Mouse (Mus musculus): ENCODE data around the gene Amot. TPM values are rescaled to one million over a fixed set of nuclear protein-coding genes. Genes with fewer than 3 reads are reported as not detected.

The Amot gene
- total and polyA plus RNA-seq, 2 experiments, result 3.2 to 3.9 TPM

GRCm38 (mm10) chrX:145490417-145490816 lies 14.6 kb downstream of the Amot start:
- Histone ChIP-seq H3K27me3 (ENCODE audit: control insufficient read depth, insufficient read depth, low read length) (no peaks in the 10 kb centered on the region), H3K27ac (replicated peaks; ENCODE audit: insufficient read depth, low read depth, low read length) (no peak overlapping the region), H3K36me3 (ENCODE audit: control insufficient read depth, insufficient read depth, low read length) (no peaks in the 10 kb centered on the region), H3K4me3 (ENCODE audit: insufficient read depth, low read depth, low read length) (no peak overlapping the region), H3K79me2 (ENCODE audit: control insufficient read depth, insufficient read depth, low read length) (no peaks in the 10 kb centered on the region), H3K4me1 (ENCODE audit: control insufficient read depth, insufficient read depth, low read length) (peaks cover 8% of the 10 kb centered on the region), H3K9ac (ENCODE audit: low read depth, low read length) (no peak overlapping the region)
- TF ChIP-seq POLR2A (IDR thresholded peaks at IDR 0.05; ENCODE audit: extremely low read depth, insufficient read depth, low read length) (no peak), CTCF (IDR thresholded peaks at IDR 0.05; ENCODE audit: low read depth, low read length) (no peak)
- peak; percentile 53 for DNase-seq (ENCODE audit: extremely low read depth, low read depth, low spot score)
- WGBS, result 0% methylated on average over 3 of the region's 3 CpGs

DNA sequence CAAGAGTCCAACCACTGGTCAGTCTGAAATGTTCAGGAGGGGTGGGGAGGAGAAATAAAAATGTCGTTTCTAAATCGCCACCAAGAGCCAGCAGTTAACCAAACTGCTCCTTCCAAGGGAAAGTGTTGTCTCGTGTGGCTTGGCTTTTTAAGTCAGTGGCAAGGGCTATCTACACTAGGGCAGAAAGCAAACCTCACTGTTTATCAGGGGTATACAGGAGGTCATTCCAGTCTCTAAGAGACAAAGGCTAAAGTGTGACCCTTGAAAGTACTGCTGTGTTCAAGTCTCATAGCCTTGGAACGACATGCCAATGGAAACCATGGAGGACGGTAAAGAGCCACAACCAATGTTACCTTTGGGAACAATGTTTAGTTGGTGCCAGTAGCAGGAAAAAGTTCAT lies 15.0 kb downstream of the Amot start:
- no peak overlapping the region; the same call in 1 of the 2 replicates for H3K27ac ChIP-seq (replicated peaks; ENCODE audit: insufficient read depth, low read depth, low read length)
- H3K4me1 ChIP-seq (ENCODE audit: control insufficient read depth, insufficient read depth, low read length), result peaks cover 8% of the 10 kb centered on the region
- no peaks in the 10 kb centered on the region for H3K27me3 ChIP-seq (ENCODE audit: control insufficient read depth, insufficient read depth, low read length)
- no peaks in the 10 kb centered on the region for H3K36me3 ChIP-seq (ENCODE audit: control insufficient read depth, insufficient read depth, low read length)
- no peak overlapping the region for H3K4me3 ChIP-seq (ENCODE audit: insufficient read depth, low read depth, low read length)
- H3K9ac ChIP-seq (ENCODE audit: low read depth, low read length), result no peak overlapping the region
- no peak for TF ChIP-seq POLR2A (IDR thresholded peaks at IDR 0.05; ENCODE audit: extremely low read depth, insufficient read depth, low read length)
- TF ChIP-seq CTCF (IDR thresholded peaks at IDR 0.05; ENCODE audit: low read depth, low read length), result no peak
- no peaks in the 10 kb centered on the region for H3K79me2 ChIP-seq (ENCODE audit: control insufficient read depth, insufficient read depth, low read length)
- DNase-seq (ENCODE audit: extremely low read depth, low read depth, low spot score), result no peak
- 24% methylated on average over 5 of the region's 5 CpGs for WGBS

DNA sequence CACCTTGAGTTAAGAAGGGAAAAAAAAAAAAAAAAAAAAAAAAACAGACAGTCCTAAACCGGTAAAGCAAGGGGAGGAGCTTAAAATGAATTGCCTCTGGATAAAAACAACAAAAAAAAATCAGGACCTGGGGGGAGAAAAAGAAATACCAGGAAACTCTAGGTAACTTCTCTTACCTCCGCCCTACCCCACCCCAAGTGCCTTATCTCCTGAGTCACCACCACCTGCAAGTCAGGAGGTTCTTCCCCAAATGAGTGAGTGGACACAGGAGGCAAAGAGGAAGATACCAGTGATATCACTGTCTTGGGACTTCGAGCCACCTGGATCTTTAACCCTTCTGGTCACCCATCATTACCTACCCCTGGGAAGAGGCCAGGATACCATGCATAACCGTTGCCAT lies 19.5 kb downstream of the Amot start:
- Histone ChIP-seq H3K36me3 (ENCODE audit: control insufficient read depth, insufficient read depth, low read length) (no peaks in the 10 kb centered on the region), H3K27me3 (ENCODE audit: control insufficient read depth, insufficient read depth, low read length) (no peaks in the 10 kb centered on the region), H3K4me3 (ENCODE audit: insufficient read depth, low read depth, low read length) (no peak overlapping the region), H3K4me1 (ENCODE audit: control insufficient read depth, insufficient read depth, low read length) (peaks cover 3% of the 10 kb centered on the region), H3K27ac (replicated peaks; ENCODE audit: insufficient read depth, low read depth, low read length) (no peak overlapping the region), H3K9ac (ENCODE audit: low read depth, low read length) (no peak overlapping the region), H3K79me2 (ENCODE audit: control insufficient read depth, insufficient read depth, low read length) (no peaks in the 10 kb centered on the region)
- WGBS, result 54% methylated on average over 4 of the region's 4 CpGs
- TF ChIP-seq CTCF (IDR thresholded peaks at IDR 0.05; ENCODE audit: low read depth, low read length) (no peak), POLR2A (IDR thresholded peaks at IDR 0.05; ENCODE audit: extremely low read depth, insufficient read depth, low read length) (no peak)
- no peak for DNase-seq (ENCODE audit: extremely low read depth, low read depth, low spot score)

DNA sequence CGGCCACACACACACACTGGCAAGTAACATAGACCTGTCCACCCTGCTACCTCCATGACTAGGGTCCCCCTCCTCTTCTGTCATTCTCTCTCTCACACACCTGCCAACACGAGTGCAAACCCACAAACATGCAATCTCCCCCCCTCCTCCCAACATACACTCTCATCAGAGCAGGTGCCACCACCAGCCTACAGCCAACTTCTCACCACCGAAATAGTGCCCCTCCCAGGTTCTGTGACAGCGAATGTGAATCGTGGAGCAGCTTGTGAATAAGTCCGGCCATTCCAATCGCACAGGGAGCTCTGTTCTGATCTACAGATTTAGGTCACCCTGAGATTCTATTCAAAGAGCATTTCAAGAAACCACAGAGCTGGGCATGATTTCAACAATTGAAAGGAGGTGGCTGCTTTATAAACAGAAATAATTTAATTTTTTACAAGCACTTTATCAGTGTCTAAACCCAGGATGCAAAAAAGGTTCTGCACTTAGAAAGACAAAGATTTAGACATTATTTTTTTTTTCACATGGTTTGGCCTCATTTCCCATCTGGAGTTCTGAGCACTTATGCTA lies 21.4 kb downstream of the Amot start:
- H3K27me3 ChIP-seq (ENCODE audit: control insufficient read depth, insufficient read depth, low read length), result no peaks in the 10 kb centered on the region
- H3K9ac ChIP-seq (ENCODE audit: low read depth, low read length), result no peak overlapping the region
- H3K4me1 ChIP-seq (ENCODE audit: control insufficient read depth, insufficient read depth, low read length), result no peaks in the 10 kb centered on the region
- WGBS, result 90% methylated on average over 7 of the region's 7 CpGs
- H3K27ac ChIP-seq (replicated peaks; ENCODE audit: insufficient read depth, low read depth, low read length), result no peak overlapping the region
- no peak for TF ChIP-seq CTCF (IDR thresholded peaks at IDR 0.05; ENCODE audit: low read depth, low read length)
- no peak for TF ChIP-seq POLR2A (IDR thresholded peaks at IDR 0.05; ENCODE audit: extremely low read depth, insufficient read depth, low read length)
- no peaks in the 10 kb centered on the region for H3K36me3 ChIP-seq (ENCODE audit: control insufficient read depth, insufficient read depth, low read length)
- H3K4me3 ChIP-seq (ENCODE audit: insufficient read depth, low read depth, low read length), result no peak overlapping the region
- DNase-seq (ENCODE audit: extremely low read depth, low read depth, low spot score), result no peak
- H3K79me2 ChIP-seq (ENCODE audit: control insufficient read depth, insufficient read depth, low read length), result no peaks in the 10 kb centered on the region

- no peak for DNase-seq (ENCODE audit: extremely low read depth, low read depth, low spot score)
- H3K79me2 ChIP-seq (ENCODE audit: control insufficient read depth, insufficient read depth, low read length), result no peaks in the 10 kb centered on the region
- H3K36me3 ChIP-seq (ENCODE audit: control insufficient read depth, insufficient read depth, low read length), result no peaks in the 10 kb centered on the region; the same call in 1 of the 2 replicates
- no peak for TF ChIP-seq CTCF (IDR thresholded peaks at IDR 0.05; ENCODE audit: low read depth, low read length)
- TF ChIP-seq POLR2A (IDR thresholded peaks at IDR 0.05; ENCODE audit: extremely low read depth, insufficient read depth, low read length), result no peak
- H3K9ac ChIP-seq (ENCODE audit: low read depth, low read length), result no peak overlapping the region
- no peaks in the 10 kb centered on the region for H3K4me1 ChIP-seq (ENCODE audit: control insufficient read depth, insufficient read depth, low read length)
- WGBS, result 67% methylated on average over 5 of the region's 5 CpGs
- no peaks in the 10 kb centered on the region for H3K27me3 ChIP-seq (ENCODE audit: control insufficient read depth, insufficient read depth, low read length)
- no peak overlapping the region for H3K4me3 ChIP-seq (ENCODE audit: insufficient read depth, low read depth, low read length)
- 0 out of 2 replicates have a peak overlapping the region, but pooled peaks have one; percentile 34 for H3K27ac ChIP-seq (replicated peaks; ENCODE audit: insufficient read depth, low read depth, low read length)
These were observed 22.6 kb downstream of the Amot start for GRCm38 (mm10) chrX:145482383-145482782.

- no peaks in the 10 kb centered on the region for H3K4me1 ChIP-seq (ENCODE audit: control insufficient read depth, insufficient read depth, low read length)
- TF ChIP-seq POLR2A (IDR thresholded peaks at IDR 0.05; ENCODE audit: extremely low read depth, insufficient read depth, low read length) (no peak), CTCF (IDR thresholded peaks at IDR 0.05; ENCODE audit: low read depth, low read length) (no peak)
- H3K36me3 ChIP-seq (ENCODE audit: control insufficient read depth, insufficient read depth, low read length), result peaks cover 5% of the 10 kb centered on the region; the same call in 1 of the 2 replicates
- H3K27me3 ChIP-seq (ENCODE audit: control insufficient read depth, insufficient read depth, low read length), result no peaks in the 10 kb centered on the region
- H3K4me3 ChIP-seq (ENCODE audit: insufficient read depth, low read depth, low read length), result no peak overlapping the region
- no peaks in the 10 kb centered on the region for H3K79me2 ChIP-seq (ENCODE audit: control insufficient read depth, insufficient read depth, low read length)
- H3K9ac ChIP-seq (ENCODE audit: low read depth, low read length), result no peak overlapping the region
- H3K27ac ChIP-seq (replicated peaks; ENCODE audit: insufficient read depth, low read depth, low read length), result no peak overlapping the region
- no peak for DNase-seq (ENCODE audit: extremely low read depth, low read depth, low spot score)
- 93% methylated on average over 10 of the region's 10 CpGs for WGBS
These were observed 25.0 kb downstream of the Amot start for GRCm38 (mm10) chrX:145479942-145480341.
